In the genomic region with DNA sequence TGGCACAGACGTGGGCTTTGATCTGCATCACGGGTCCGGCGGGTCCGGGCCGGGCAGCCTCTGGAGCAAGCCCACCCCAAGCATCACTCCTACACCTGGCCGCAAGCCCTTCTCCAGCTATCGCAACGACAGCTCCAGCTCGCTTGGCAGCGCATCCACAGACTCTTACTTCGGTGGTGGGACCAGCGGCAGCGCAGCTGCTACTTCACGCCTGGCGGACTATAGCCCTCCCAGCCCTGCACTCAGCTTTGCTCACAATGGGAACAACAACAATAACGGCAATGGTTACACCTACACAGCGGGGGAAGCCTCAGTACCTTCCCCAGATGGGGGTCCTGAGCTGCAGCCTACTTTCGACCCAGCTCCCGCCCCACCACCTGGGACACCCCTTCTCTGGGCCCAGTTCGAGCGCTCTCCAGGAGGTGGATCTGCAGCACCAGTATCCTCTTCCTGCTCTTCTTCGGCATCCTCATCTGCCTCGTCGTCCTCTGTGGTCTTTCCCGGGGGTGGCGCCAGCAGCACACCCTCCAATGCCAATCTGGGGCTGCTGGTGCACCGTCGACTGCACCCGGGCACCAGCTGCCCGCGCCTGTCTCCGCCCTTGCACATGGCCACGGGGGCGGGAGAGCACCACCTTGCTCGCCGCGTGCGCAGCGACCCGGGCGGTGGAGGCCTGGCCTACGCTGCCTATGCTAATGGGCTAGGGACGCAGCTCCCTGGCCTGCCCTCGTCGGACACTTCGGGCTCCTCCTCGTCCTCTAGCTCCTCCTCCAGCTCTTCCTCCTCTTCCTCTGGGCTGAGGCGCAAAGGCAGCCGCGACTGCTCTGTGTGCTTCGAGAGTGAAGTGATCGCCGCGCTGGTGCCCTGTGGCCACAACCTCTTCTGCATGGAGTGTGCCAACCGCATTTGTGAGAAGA, we compare ENCODE assay signal across 7 mouse cellular contexts. TPM values are rescaled to one million over a fixed set of nuclear protein-coding genes. Genes with fewer than 3 reads are reported as not detected.
A peak's percentile ranks its signal among the peaks of the same experiment; 100 is the strongest.
DNase-seq lines count a peak whose midpoint lies in the region; ATAC-seq lines count a peak whose summit lies in the region.

No protein-coding gene starts in this region.

- H3K27me3 ChIP-seq in intestine, embryonic 16.5 days (replicated peaks; ENCODE audit: control insufficient read depth, insufficient read depth, low read length), result no peaks in the 10 kb centered on the region; the same call in 1 of the 2 replicates
- no peaks in the 10 kb centered on the region for H3K27me3 ChIP-seq in stomach, embryonic 14.5 days (ENCODE audit: control insufficient read depth, insufficient read depth, low read length)

- ATAC-seq in intestine, embryonic 16.5 days, result no peak
- no peak for ATAC-seq in stomach, embryonic 14.5 days (ENCODE audit: insufficient number of reproducible peaks, insufficient read depth, low FRiP score, low read depth)

- DNase-seq in adrenal gland, adult 18-20 months (ENCODE audit: low spot score in 2 of 2), result peak; percentile 36 to 37
- peak; percentile 38 to 50 for DNase-seq in cerebellum, postnatal 36 days
- peak; percentile 44 for DNase-seq in gastrocnemius, postnatal 14 days
- peak; percentile 37 to 42 for DNase-seq in left cerebral cortex, postnatal 14 days (ENCODE audit: low spot score in 2 of 2)

- peaks cover 27% of the 10 kb centered on the region; the same call in 1 of the 2 replicates for H3K79me2 ChIP-seq in macrophage (ENCODE audit: inconsistent target)

- intact Hi-C loops in gastrocnemius, postnatal 14 days (cut with DNase I; ENCODE audit: low total_unique reads), result loop anchor here (10.0 kb wide), 1 partner anchor 685 kb away; no protein-coding TSS in a partner anchor
- intact Hi-C loops in left cerebral cortex, postnatal 14 days (cut with DNase I), result loop anchor here (2.0 to 10.0 kb wide), 4 partner anchors 43 to 679 kb away; no protein-coding TSS in a partner anchor

- H3K9me3 ChIP-seq in intestine, embryonic 16.5 days (ENCODE audit: control insufficient read depth, low read length), result no peaks in the 10 kb centered on the region
- H3K9me3 ChIP-seq in stomach, embryonic 14.5 days (ENCODE audit: control insufficient read depth, low read depth, low read length), result no peaks in the 10 kb centered on the region

- peak overlapping the region; percentile 9; the same call in 1 of the 2 replicates for H3K27ac ChIP-seq in intestine, embryonic 16.5 days (ENCODE audit: low read length)
- H3K27ac ChIP-seq in macrophage, result no peak overlapping the region
- H3K27ac ChIP-seq in stomach, embryonic 14.5 days (ENCODE audit: low read length), result peak overlapping the region; percentile 98; the same call in 1 of the 2 replicates

- peak overlapping the region; percentile 80 for H3K4me3 ChIP-seq in intestine, embryonic 16.5 days (ENCODE audit: low read length)
- peak overlapping the region; percentile 76; the same call in 1 of the 2 replicates for H3K4me3 ChIP-seq in macrophage (ENCODE audit: inconsistent target)
- H3K4me3 ChIP-seq in stomach, embryonic 14.5 days (ENCODE audit: low read depth, low read length), result peak overlapping the region; percentile 80

- H3K36me3 ChIP-seq in intestine, embryonic 16.5 days (ENCODE audit: control insufficient read depth, insufficient read depth, low read length), result no peaks in the 10 kb centered on the region
- peaks cover 11% of the 10 kb centered on the region; the same call in 1 of the 2 replicates for H3K36me3 ChIP-seq in macrophage (ENCODE audit: inconsistent target)
- H3K36me3 ChIP-seq in stomach, embryonic 14.5 days (ENCODE audit: control insufficient read depth, insufficient read depth, low read length), result peaks cover 2% of the 10 kb centered on the region

- WGBS in intestine, embryonic 16.5 days, result 12% methylated on average over 56 of the region's 56 CpGs
- 93% methylated on average over 39 of the region's 56 CpGs for WGBS in macrophage (ENCODE audit: missing documents)
- WGBS in stomach, embryonic 14.5 days, result 4% methylated on average over 56 of the region's 56 CpGs

- H3K4me1 ChIP-seq in intestine, embryonic 16.5 days (ENCODE audit: control insufficient read depth, insufficient read depth, low read length), result peaks cover 21% of the 10 kb centered on the region
- H3K4me1 ChIP-seq in stomach, embryonic 14.5 days (ENCODE audit: control insufficient read depth, insufficient read depth, low read length), result peaks cover 13% of the 10 kb centered on the region; the same call in 1 of the 2 replicates

- H3K9ac ChIP-seq in intestine, embryonic 16.5 days (ENCODE audit: low read depth, low read length), result peak overlapping the region; percentile 81
- H3K9ac ChIP-seq in stomach, embryonic 14.5 days (replicated peaks; ENCODE audit: low read depth, low read length), result peak overlapping the region; percentile 95

- H3K4me2 ChIP-seq in intestine, embryonic 16.5 days (ENCODE audit: low read depth, low read length), result peak overlapping the region; percentile 95
- peak overlapping the region; percentile 68 for H3K4me2 ChIP-seq in stomach, embryonic 14.5 days (replicated peaks; ENCODE audit: low read depth, low read length)

RNA-seq across cellular contexts. Expression of a gene that starts 2.4 kb away (rescaled TPM):
- 1 to 10 TPM; 1.2 to 1.4 TPM for total RNA-seq in adrenal gland, adult 18-20 months (2021)
- total RNA-seq in gastrocnemius, postnatal 14 days (2021), result 1 to 10 TPM; 3.3 to 4.2 TPM
- polyA plus RNA-seq in intestine, embryonic 16.5 days (2015; fragmentation: Nextera tagmentation; extraction: Ambion mirVana), result 4.8 TPM in 2 replicates
- 10 to 100 TPM; 25.0 to 29.7 TPM for total RNA-seq in left cerebral cortex, postnatal 14 days (2021)
- total RNA-seq in macrophage (2018; cell fraction: chromatin; rRNA removed), result 10 to 100 TPM in 3 of 26 experiments, 1 to 10 TPM in 23; 1.9 to 14.3 (median 5.6) TPM
- total RNA-seq in macrophage (2018; cell fraction: cytosol; rRNA removed), result 10 to 100 TPM in 12 of 26 experiments, 1 to 10 TPM in 14; 3.3 to 29.9 (median 8.6) TPM
- total RNA-seq in macrophage (2018; cell fraction: nucleus; rRNA removed), result 10 to 100 TPM in 12 of 26 experiments, 1 to 10 TPM in 14; 5.2 to 34.2 (median 9.1) TPM
- 4.9 to 19.3 TPM (median 6.0 TPM) in 3 replicates for polyA plus RNA-seq in macrophage (2018)
- polyA plus RNA-seq in stomach, embryonic 14.5 days (2014; fragmentation: Nextera tagmentation; extraction: Ambion mirVana), result 14.7 and 15.1 TPM in 2 replicates

Comparison
In these comparisons a context has a peak if more than half of its experiments do, and no peak if none do; other contexts are left out.
1. RNA of a gene that starts 2.4 kb away (total RNA-seq): 25.0 to 29.7 TPM in left cerebral cortex, postnatal 14 days; 3.3 to 4.2 TPM in gastrocnemius, postnatal 14 days and 1.2 to 1.4 TPM in adrenal gland, adult 18-20 months; every median in the first group is over 4 times any median in the second.
2. Peak in every context shown above with its lines, with median percentiles within 50 percentile points of each other: DNase-seq and H3K4me3 ChIP-seq.